Mouse (Mus musculus): ENCODE results near the gene Rilpl1.

- TF ChIP-seq POLR2A (IDR thresholded peaks at IDR 0.05; ENCODE audit: borderline replicate concordance, insufficient read depth, low read length) (no peak), CTCF (IDR thresholded peaks at IDR 0.05; ENCODE audit: borderline replicate concordance, insufficient read depth, low read depth, low read length) (no peak)
These were observed 63.4 kb downstream of the Rilpl1 start for GRCm38 (mm10) chr5:124467766-124468165.
